Mouse (Mus musculus) CD4-positive, CD25-positive, alpha-beta regulatory T cell, adult 9 weeks (primary cell): ENCODE measurements around the gene Arhgef38. TPM values are rescaled to one million over a fixed set of nuclear protein-coding genes. Genes with fewer than 3 reads are reported as not detected.

ENCODE experiments used
- polyA plus RNA-seq: library from polyadenylated mRNA; unstranded; fragments of 100-300 nt; shearing (Covaris generic); gene quantifications from one replicate; pipeline ENCODE4 v1.2.1, GENCODE M21; 2017

Arhgef38 gene
- polyA plus RNA-seq, result not detected

DNA sequence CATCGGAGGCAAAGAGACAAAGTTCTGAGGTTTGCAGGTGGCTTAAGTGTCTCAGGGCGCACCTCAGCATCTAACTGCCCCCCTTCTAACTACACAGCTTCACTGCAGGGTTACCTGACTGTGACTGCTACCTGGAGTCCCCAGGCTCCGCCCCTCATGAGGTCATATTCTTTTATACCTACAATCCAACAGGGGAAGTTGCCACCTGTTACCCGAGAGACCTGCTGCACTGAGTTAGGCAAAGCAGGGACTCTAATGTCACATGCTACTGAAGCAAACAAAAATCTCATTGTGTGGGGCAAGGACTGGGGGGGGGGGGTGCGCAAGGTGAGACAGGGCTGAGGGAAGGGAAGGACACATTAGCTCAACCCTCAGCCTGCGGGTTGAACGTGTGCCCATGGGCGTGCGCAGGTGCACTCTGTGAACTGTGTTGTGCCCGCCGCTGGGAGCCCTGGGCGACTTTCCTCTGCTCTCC, at the start of gene Arhgef38:
Gene Arhgef38 (minus strand): TSS at position 129 of the 475 bp plus-strand sequence.

DNA sequence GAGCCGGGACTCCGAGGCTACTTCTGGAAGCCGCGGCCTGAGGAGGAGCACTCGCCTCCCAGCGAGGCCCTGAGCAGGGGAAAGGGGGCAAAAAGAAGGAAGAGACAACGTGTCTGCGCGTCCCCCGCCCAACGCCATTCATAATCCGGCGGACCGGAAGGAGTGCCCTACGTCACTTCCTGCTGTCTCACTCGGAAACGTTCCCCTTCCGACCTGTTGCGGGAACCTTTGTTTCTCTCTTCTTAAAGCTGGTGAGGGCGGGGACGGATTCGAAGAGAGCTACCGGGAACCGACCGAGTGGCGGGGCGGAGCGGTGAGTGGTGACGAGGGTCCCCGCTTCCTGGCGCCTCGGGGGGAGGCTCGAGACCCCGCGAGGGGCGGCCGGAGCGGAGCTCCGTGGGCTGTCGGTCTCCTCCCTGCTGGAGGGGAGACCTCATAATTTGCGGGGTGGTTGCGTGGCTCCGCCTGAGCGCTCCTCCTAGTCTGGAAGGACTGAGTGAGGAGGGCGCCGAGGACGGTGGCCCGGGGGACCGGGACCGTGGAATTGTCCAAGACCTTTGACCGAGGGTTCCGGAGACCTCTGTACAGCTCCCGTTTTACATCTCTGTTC, 143.0 kb downstream of the Arhgef38 start, which contains the start of the genes Ints12 and Gstcd:
Gene Ints12 (plus strand): TSS at position 177 of the 610 bp plus-strand sequence.
Gene Gstcd (minus strand): TSS at position 370 of the 610 bp plus-strand sequence.

Other genes starting within 250 kb of the Arhgef38 start
- 23.6 TPM for gene Ints12, start 143.1 kb downstream of the Arhgef38 start, polyA plus RNA-seq
- 1.9 TPM for gene Gstcd, start 142.9 kb downstream of the Arhgef38 start, polyA plus RNA-seq
- 21.7 TPM for gene Ppa2, start 75.2 kb upstream of the Arhgef38 start, polyA plus RNA-seq